Mouse (Mus musculus) 3T3-L1 (cell line): ENCODE measurements around the gene Rtca.

ENCODE experiments used
- DNase-seq: peaks from one replicate; pipeline ENCODE4 v3.0.0-alpha.2; 2015; ENCODE audit warnings: low read depth, low spot score

The Rtca gene

GRCm38 (mm10) chr3:116507772-116508351 is at the start of gene Rtca:
Gene Rtca (minus strand): TSS chr3:116508208.
- peak; percentile 98 for DNase-seq

DNA sequence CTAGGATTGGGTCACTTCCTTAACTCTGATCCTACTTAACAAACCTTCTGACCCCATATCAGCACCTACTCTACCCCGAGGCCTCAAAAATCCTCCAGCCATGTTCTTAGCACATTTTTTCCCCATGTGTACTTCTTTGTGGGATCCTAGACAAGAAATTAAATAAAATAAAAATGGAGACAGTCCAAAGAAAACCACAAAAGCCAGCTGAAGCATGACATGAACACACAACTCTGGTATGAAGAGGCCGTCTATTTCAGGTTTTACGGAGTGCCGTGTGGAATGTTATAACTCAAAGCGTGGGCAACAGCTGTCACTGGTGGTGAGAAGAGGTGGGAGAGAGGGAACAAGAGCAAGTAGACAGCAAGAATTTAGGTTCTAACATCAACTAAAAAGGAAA is 43.4 kb upstream of the Rtca start:
- DNase-seq = peak; percentile 68

GRCm38 (mm10) chr3:116547430-116547829 is 39.4 kb upstream of the Rtca start:
- DNase-seq = no peak

GRCm38 (mm10) chr3:116542532-116542931 is 34.5 kb upstream of the Rtca start:
- DNase-seq = no peak

DNA sequence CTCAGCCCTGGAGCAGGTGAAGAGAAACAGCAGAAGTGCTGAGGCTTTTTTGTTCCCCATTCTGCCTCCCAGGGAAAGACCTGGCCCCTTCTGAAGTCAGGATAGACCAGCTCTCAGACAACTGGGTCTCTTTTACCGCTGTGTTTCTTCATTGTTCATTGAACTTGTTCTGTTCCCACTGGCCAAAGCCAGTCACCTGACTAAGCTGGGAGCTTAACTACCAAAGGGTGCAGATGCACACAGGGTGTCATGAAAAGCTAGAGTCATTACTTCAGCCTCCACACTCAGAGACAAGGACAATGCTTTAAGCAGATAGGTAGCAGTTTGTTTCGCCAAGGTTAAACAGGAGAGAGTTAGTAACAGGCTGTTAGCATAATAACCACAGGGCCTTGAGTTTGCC is 34.1 kb upstream of the Rtca start:
- DNase-seq = no peak

DNA sequence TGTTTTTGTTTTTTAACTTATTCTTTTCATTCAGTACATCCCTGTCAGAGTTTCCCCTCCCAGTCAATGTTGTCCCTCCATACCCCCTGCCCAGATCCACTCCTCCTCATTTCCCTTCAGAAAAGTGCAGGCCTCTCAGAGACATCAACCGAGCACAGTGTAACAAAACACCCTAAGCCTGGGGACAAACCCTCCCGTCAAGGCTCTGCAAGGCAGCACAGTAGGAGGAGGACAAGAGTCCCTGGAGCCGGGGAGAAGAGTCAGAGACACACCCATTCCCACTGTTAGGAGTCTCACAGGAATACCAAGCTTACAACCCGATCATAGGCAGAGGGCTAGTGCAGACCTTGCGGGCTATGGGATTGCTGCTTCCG is 29.2 kb upstream of the Rtca start:
- DNase-seq = no peak

DNA sequence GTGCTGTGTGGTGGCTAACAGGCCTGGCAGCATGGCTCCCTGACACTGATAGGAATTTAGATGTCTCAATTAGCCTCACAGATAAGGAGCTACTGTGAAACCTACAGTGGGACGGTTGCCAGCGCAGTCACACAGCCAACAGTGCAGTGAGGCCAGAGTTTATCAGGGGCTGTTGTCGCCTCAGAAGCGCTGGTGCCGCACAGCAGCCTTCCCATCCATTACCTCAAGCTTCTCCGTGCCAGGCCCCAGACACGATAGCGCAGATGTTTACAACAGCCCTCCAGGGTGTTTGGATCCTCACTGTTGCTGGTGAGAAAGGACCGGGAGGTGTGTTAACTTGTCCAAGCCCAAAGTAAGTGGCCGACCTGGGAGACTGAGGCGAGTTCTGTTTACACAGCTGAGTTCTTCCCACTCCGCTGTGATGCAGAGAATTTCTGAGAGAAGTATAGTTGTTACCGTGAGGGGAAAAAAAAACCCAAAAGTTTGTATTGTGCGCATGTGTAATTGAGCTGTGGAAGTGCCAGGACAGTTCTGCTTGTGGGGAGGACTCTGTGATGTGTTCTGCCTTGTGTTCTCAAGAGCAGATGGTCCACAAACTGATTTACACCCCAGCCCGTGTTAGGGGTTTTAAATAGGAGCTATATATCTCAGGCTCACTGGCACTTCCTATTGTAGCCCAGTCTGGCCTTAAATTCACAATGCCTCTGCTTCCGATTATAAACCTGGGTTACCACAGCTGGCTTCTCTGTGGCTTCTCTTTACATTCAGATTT is 28.6 kb upstream of the Rtca start:
- DNase-seq = no peak

- no peak for DNase-seq
Measured at GRCm38 (mm10) chr3:116530826-116531225, 22.8 kb upstream of the Rtca start.

- DNase-seq = no peak
Measured at GRCm38 (mm10) chr3:116529741-116530140, 21.7 kb upstream of the Rtca start.

DNA sequence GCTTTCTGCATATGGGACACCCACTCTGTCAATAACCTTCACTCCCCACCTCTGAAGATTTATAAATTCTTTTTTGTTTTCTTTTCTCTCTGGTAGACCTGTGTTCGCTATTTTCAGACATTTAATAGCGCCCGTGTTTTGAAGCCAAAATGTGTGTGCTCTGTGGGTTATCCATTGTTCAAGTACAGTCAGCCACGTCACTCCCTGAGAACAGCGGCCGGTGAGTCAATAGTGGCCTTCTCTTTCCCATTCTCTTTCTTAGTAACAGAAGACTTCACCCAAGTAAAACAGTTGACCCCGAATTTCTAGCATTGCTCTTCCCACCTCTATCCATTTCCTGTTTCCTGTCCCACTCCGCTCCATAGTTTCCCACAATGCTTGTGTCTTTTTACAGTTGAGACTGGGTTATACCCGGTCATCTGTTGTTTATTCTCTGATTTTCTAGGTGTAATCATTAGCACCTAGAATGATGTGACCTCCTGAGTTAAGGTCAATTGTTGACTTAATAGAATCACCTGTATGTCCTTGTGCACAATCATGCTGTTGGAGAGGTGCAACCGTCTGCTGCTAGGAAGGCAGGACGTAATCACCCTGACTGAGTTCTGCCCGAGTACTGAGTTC is 12.2 kb upstream of the Rtca start:
- DNase-seq = no peak

GRCm38 (mm10) chr3:116512904-116513716 is 5.1 kb upstream of the Rtca start, which contains the start of gene Dbt:
Gene Dbt (plus strand): TSS chr3:116513070.
- peak; percentile 70 for DNase-seq

- peak; percentile 69 for DNase-seq
Measured at GRCm38 (mm10) chr3:116512151-116512903, 4.3 kb upstream of the Rtca start.

DNA sequence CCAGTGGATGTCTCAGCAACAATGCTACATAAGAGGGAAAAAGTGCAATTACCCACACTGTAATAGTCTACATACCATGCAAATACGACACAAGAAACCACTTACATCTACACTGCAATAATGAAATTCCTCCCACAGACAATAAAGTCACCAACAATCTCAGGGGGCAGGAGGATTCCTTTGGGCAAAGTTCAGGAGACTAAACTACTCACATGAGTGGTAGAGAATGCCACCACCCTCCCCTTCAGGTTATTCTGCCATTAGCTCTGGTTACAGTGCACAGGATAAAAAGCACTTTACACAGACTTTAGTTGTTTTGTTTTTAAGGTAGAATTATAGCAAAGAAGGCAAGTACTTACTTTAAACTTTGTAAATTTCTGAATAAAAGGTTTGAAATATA is 12.3 kb downstream of the Rtca start:
- DNase-seq = no peak

GRCm38 (mm10) chr3:116493658-116494057 is 14.3 kb downstream of the Rtca start:
- DNase-seq = no peak

DNA sequence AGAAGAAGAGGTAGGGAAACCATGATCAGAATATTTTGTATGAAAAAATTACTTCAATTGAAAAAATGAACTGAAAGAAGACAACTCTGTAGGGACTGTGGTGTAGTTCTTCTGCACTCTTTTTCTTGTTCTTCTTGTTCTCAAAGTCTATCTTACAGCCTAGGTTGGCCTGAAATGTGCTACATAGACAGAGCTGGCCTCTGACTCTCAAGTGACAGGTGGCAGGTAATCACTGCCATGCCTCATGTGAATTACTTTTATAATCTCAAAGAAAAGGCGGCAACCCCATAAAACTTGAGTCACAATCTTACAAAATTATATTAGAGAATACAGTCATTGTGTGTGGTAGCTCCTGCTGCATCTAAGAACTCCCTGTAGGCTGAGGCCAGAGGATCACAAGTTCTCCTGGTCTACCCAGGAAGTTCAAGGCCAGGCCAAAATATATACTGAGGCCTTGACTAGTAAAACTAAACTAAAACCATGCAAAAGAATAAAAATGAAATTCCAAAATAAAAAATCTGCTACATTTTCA is 16.0 kb downstream of the Rtca start:
- DNase-seq = no peak

DNA sequence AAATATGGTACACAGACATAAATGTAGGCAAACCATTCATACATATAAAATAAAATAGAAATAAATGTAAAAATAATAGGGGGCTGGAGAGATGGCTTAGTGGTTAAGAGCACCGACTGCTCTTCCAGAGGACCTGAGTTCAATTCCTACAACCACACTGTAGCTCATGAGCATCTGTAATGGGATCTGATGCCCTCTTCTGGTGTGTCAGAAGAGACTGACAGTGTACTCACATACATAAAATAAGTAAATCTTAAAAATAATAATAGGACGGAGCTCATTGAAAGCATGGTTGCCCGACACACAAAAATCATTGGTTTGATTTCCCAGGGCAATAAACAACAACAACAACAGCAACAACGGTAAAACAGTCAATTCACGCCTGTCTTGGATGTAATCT is 17.1 kb downstream of the Rtca start:
- peak; percentile 11 for DNase-seq

DNA sequence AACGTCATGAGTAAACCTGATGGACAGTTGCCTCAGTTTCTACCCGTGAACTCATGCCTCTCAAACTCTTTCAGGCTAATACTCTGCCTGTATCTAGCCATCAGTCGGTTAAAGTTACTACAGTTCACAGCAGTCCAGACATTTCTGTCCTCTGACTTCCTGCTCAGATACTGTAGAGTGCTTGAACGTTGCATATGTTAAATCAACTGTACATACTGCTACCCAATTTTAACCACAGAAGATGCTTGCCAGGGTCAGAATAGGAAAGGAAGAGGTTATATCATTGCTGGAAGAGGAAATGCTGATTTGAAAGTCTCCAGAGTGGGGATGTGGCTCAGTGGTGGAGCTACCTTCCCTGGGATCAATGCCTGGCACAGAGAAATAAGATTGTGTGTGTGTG is 24.7 kb downstream of the Rtca start:
- no peak for DNase-seq

GRCm38 (mm10) chr3:116482724-116483123 is 25.3 kb downstream of the Rtca start:
- no peak for DNase-seq

DNA sequence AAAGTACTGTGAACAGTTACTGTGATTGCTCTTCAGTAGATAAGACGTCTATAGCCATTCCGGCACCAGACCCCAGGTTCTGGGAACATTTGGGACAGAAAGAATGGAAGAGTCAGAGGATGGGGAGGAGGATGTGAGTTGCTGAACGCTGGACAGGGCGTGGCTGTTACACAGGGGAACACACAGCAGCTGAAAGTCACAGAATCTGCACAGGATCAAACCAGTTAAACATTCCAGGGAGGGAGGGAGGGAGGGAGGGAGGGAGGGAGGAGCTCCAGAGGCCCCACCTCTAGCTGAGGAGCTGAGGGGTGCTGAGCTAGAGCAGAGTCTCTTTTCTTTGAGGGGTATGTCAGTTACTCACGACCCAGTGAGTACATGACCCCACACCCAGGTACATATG is 27.1 kb downstream of the Rtca start:
- no peak for DNase-seq

DNA sequence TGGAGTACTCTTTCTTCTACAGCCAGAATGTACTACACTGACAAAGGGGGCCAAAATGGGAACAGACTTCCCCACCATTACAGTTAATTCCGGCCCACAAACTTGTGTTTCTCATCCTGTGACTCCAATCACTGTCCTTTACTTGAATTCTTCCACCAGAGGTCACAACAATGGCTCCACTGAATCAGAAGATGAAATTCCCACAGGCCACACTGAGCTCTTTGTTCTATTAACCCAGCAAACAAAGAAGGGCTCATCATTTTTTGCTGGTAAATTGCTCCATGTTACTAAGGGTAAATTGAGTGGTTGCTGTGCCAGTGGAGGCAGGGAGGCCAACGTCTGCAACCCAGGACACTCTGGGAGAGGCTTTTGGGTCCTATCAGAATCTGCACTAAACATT is 27.9 kb downstream of the Rtca start:
- DNase-seq = no peak

DNA sequence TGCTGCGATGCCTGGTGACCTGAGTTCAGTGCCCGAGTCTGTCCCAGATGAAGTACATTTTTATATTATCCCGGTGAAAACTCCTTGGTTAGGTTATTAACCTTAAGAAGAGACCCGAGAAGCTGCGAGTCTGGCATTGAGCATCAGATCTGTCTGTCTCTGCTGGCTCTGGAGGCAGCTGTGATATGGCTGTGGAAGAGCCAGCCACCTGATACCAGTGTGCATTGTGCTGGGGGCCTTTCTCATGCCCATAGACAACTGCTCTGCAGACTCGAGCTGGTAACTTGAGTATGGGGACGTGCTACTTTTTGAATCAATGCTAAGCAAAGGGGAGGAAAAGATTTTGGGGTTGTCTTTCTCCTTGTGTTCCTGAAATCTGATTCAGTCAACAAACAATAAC is 30.7 kb downstream of the Rtca start:
- no peak for DNase-seq
